Mouse (Mus musculus): Measurements from ENCODE around the gene Rcan1. TPM values are rescaled to one million over a fixed set of nuclear protein-coding genes. Genes with fewer than 3 reads are reported as not detected.

Gene Rcan1
- polyA plus RNA-seq, 1 experiment from 2014 or later = 35.8 TPM

DNA sequence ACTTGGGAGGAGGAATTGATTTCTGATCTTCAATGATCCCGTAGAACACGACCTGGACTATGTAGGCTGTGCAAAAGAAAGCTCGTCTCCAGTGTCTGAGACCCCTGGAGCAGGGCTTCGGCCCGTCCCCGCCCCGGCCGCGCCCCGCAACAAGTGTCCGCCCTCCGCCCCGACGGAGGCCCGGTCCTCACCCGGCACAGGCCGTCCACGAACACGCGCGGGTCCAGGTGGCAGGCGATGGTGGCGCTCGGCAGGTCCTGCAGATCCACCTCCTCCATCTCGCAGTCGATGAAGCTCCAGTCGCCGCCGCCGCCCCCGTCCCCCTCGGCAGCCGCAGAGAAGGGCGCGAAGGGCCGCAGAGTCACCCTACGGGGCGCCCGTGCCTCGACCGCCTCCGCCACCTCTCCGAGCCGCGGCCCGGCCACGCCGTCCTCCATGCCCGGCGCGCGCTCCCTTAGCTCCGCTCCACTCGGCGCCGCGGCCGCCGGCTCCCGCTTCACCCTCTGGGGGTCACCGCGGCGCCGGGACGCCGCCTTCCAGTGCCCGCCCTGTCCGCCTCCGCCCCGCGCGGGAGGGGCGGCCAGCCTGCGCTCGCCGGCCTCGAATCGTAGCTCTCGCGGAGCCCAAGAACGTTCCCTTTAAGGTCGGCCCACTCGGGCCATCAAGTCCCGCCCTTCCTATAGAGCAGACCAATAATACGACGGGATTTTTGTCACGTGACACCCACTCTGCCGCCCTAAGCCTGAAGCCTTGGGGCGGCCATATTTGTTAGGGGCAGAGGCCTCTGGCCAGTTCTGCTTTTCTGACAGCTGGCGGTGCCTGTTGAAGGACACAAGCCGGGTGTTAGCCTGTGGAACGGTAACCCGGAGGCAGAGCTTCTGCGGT lies 4.8 kb downstream of the Rcan1 start:
- peak; percentile 97 for ATAC-seq (ENCODE audit: low FRiP score, low read depth)
- Histone ChIP-seq H3K4me1 (peaks cover 21% of the 10 kb centered on the region), H3K36me3 (no peaks in the 10 kb centered on the region), H3K4me2 (replicated peaks) (peak overlapping the region; percentile 83), H3K4me3 (peak overlapping the region; percentile 84), H3K27ac (no peak overlapping the region; the same call in 1 of the 2 replicates), H3K27me3 (peaks cover 9% of the 10 kb centered on the region; the same call in 1 of the 2 replicates), H3K9me3 (no peaks in the 10 kb centered on the region), H3K9ac (peak overlapping the region; percentile 89)
- under 1% methylated on average over 92 of the region's 94 CpGs for WGBS

GRCm38 (mm10) chr16:92465226-92465625 lies 5.4 kb downstream of the Rcan1 start:
- no peak for ATAC-seq (ENCODE audit: low FRiP score, low read depth)
- Histone ChIP-seq H3K4me2 (replicated peaks) (peak overlapping the region; percentile 83), H3K27ac (no peak overlapping the region), H3K4me1 (peaks cover 28% of the 10 kb centered on the region), H3K4me3 (peak overlapping the region; percentile 84), H3K27me3 (peaks cover 9% of the 10 kb centered on the region; the same call in 1 of the 2 replicates), H3K36me3 (no peaks in the 10 kb centered on the region), H3K9me3 (no peaks in the 10 kb centered on the region), H3K9ac (peak overlapping the region; percentile 89)
- WGBS = 11% methylated on average over 10 of the region's 10 CpGs

DNA sequence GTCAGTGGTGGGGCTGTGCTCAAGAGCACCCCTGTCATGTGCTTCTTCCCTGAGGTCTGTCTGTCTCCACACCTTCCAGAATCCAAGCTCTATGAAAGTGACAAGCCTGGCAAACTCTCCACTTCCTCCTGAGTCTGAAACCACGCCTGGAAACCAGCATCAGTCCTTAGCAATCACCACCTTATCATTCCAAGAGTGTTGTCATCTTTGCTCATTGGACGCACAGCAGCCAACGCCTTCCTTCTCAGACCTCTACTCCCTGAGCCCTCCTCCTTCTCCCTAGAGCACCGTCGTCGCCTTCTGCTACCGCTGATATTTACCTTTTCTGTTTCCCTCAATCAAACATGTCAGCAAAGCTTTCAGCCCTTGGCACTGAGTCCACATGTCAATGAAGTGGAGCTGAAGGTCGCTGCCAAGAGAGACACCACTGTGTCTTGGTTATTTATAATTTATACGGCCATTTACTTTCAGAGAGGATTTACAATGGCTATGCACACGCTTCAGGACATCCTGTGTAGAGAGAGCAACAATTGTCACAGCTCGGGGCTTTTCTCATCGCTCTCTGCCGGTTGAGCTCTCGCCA lies 6.2 kb downstream of the Rcan1 start:
- Histone ChIP-seq H3K27ac (no peak overlapping the region), H3K4me2 (replicated peaks) (peak overlapping the region; percentile 83), H3K4me1 (peaks cover 33% of the 10 kb centered on the region), H3K9ac (0 out of 2 replicates have a peak overlapping the region, but pooled peaks have one; percentile 89), H3K4me3 (peak overlapping the region; percentile 84; the same call in 1 of the 2 replicates), H3K36me3 (no peaks in the 10 kb centered on the region), H3K9me3 (no peaks in the 10 kb centered on the region), H3K27me3 (peaks cover 9% of the 10 kb centered on the region; the same call in 1 of the 2 replicates)
- ATAC-seq (ENCODE audit: low FRiP score, low read depth) = no peak
- WGBS = 69% methylated on average over 14 of the region's 14 CpGs

DNA sequence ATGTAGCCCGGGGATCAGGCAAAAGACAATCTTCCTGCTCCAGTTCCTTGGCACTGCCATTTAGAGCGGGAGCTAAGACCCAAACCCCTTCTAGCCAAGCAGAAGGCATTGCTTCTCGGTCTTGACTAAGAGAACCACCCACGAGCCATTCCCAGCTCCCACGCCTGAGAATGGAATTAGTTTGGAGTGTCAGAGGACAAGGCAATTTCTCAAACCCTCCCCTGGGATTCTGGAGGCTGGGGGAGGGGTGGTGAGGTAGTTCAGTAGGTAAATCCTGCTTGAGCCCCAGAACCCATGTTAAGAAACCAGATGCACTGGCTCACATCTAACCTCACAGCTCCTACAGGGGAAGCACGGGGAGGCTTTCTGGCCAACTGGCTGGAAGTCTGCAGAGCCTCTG lies 9.3 kb downstream of the Rcan1 start:
- Histone ChIP-seq H3K27me3 (peaks cover 13% of the 10 kb centered on the region; the same call in 1 of the 2 replicates), H3K9ac (no peak overlapping the region), H3K27ac (no peak overlapping the region), H3K36me3 (no peaks in the 10 kb centered on the region), H3K4me1 (peaks cover 33% of the 10 kb centered on the region), H3K4me3 (no peak overlapping the region), H3K4me2 (replicated peaks) (no peak overlapping the region), H3K9me3 (no peaks in the 10 kb centered on the region)
- ATAC-seq (ENCODE audit: low FRiP score, low read depth) = no peak
- 64% methylated on average over 6 of the region's 6 CpGs for WGBS

- 26% methylated on average over 7 of the region's 7 CpGs for WGBS
- no peak for ATAC-seq (ENCODE audit: low FRiP score, low read depth)
- H3K9ac ChIP-seq = no peak overlapping the region
- no peak overlapping the region for H3K4me2 ChIP-seq (replicated peaks)
- no peak overlapping the region for H3K4me3 ChIP-seq
- H3K9me3 ChIP-seq = no peaks in the 10 kb centered on the region
- 0 out of 2 replicates have a peak, but pooled peaks cover 5% of the 10 kb centered on the region for H3K27me3 ChIP-seq
- H3K4me1 ChIP-seq = peaks cover 36% of the 10 kb centered on the region
- no peak overlapping the region for H3K27ac ChIP-seq
- no peaks in the 10 kb centered on the region for H3K36me3 ChIP-seq
Observed at GRCm38 (mm10) chr16:92457594-92457993, 13.1 kb downstream of the Rcan1 start.

DNA sequence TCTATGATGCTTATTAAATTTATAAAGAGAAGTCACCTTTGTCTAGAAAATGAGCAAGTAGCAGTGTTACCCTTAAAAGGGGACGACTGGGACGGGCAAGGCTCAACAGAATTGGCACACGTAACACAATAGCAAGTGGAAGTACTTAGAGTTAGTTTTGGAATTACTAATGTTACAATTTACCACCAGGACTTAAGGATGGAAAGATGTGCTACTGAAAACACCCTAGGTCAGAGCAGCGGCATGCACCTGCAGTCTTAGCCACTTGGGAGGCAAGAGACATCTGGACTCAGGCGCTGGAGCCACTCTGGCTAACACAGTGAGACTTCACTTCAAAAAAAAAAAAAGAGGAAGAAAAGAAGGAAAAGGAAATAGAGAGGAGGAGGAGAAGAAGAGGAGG lies 14.7 kb downstream of the Rcan1 start:
- Histone ChIP-seq H3K4me2 (replicated peaks) (no peak overlapping the region), H3K36me3 (peaks cover 10% of the 10 kb centered on the region), H3K4me3 (no peak overlapping the region), H3K9ac (no peak overlapping the region), H3K9me3 (no peaks in the 10 kb centered on the region), H3K4me1 (peaks cover 28% of the 10 kb centered on the region), H3K27ac (no peak overlapping the region), H3K27me3 (0 out of 2 replicates have a peak, but pooled peaks cover 5% of the 10 kb centered on the region)
- ATAC-seq (ENCODE audit: low FRiP score, low read depth) = no peak
- WGBS = 82% methylated on average over 5 of the region's 5 CpGs

- H3K4me2 ChIP-seq (replicated peaks) = no peak overlapping the region
- ATAC-seq (ENCODE audit: low FRiP score, low read depth) = no peak
Observed at GRCm38 (mm10) chr16:92455488-92455887, 15.2 kb downstream of the Rcan1 start.

GRCm38 (mm10) chr16:92454495-92454894 lies 16.2 kb downstream of the Rcan1 start:
- H3K4me1 ChIP-seq = peaks cover 15% of the 10 kb centered on the region; the same call in 1 of the 2 replicates
- no peak overlapping the region for H3K4me2 ChIP-seq (replicated peaks)
- WGBS = 81% methylated on average over 18 of the region's 18 CpGs
- no peak for ATAC-seq (ENCODE audit: low FRiP score, low read depth)
- no peaks in the 10 kb centered on the region for H3K9me3 ChIP-seq
- H3K36me3 ChIP-seq = peaks cover 20% of the 10 kb centered on the region
- no peak overlapping the region for H3K27ac ChIP-seq
- H3K9ac ChIP-seq = no peak overlapping the region
- H3K4me3 ChIP-seq = no peak overlapping the region
- 0 out of 2 replicates have a peak, but pooled peaks cover 5% of the 10 kb centered on the region for H3K27me3 ChIP-seq

More at GRCm38 (mm10) chr16:92455488-92455887, 15.2 kb downstream of the Rcan1 start:
- Histone ChIP-seq H3K9me3 (no peaks in the 10 kb centered on the region), H3K27ac (no peak overlapping the region), H3K4me3 (no peak overlapping the region), H3K27me3 (0 out of 2 replicates have a peak, but pooled peaks cover 5% of the 10 kb centered on the region), H3K9ac (no peak overlapping the region), H3K4me1 (peaks cover 23% of the 10 kb centered on the region), H3K36me3 (peaks cover 15% of the 10 kb centered on the region)
- 72% methylated on average over 8 of the region's 8 CpGs for WGBS

- no peak overlapping the region for H3K27ac ChIP-seq
- no peaks in the 10 kb centered on the region for H3K9me3 ChIP-seq
- H3K4me2 ChIP-seq (replicated peaks) = no peak overlapping the region
- H3K4me3 ChIP-seq = no peak overlapping the region
- H3K36me3 ChIP-seq = peaks cover 23% of the 10 kb centered on the region
- no peak for ATAC-seq (ENCODE audit: low FRiP score, low read depth)
- peaks cover 15% of the 10 kb centered on the region; the same call in 1 of the 2 replicates for H3K4me1 ChIP-seq
- 92% methylated on average over 7 of the region's 7 CpGs for WGBS
- no peak overlapping the region for H3K9ac ChIP-seq
- H3K27me3 ChIP-seq = 0 out of 2 replicates have a peak, but pooled peaks cover 5% of the 10 kb centered on the region
Observed at GRCm38 (mm10) chr16:92454002-92454401, 16.7 kb downstream of the Rcan1 start.

GRCm38 (mm10) chr16:92452609-92453008 lies 18.1 kb downstream of the Rcan1 start:
- Histone ChIP-seq H3K9me3 (no peaks in the 10 kb centered on the region), H3K4me2 (replicated peaks) (no peak overlapping the region), H3K36me3 (peaks cover 23% of the 10 kb centered on the region), H3K27me3 (no peaks in the 10 kb centered on the region), H3K4me1 (peaks cover 15% of the 10 kb centered on the region; the same call in 1 of the 2 replicates), H3K27ac (no peak overlapping the region), H3K9ac (no peak overlapping the region), H3K4me3 (no peak overlapping the region)
- WGBS = 71% methylated on average over 8 of the region's 8 CpGs
- ATAC-seq (ENCODE audit: low FRiP score, low read depth) = no peak

- Histone ChIP-seq H3K4me1 (peaks cover 19% of the 10 kb centered on the region; the same call in 1 of the 2 replicates), H3K27ac (no peak overlapping the region), H3K27me3 (no peaks in the 10 kb centered on the region), H3K4me3 (no peak overlapping the region), H3K36me3 (peaks cover 23% of the 10 kb centered on the region), H3K9ac (no peak overlapping the region), H3K9me3 (no peaks in the 10 kb centered on the region), H3K4me2 (replicated peaks) (no peak overlapping the region)
- ATAC-seq (ENCODE audit: low FRiP score, low read depth) = no peak
- 91% methylated on average over 17 of the region's 17 CpGs for WGBS
Observed at GRCm38 (mm10) chr16:92451516-92452072, 19.1 kb downstream of the Rcan1 start.

DNA sequence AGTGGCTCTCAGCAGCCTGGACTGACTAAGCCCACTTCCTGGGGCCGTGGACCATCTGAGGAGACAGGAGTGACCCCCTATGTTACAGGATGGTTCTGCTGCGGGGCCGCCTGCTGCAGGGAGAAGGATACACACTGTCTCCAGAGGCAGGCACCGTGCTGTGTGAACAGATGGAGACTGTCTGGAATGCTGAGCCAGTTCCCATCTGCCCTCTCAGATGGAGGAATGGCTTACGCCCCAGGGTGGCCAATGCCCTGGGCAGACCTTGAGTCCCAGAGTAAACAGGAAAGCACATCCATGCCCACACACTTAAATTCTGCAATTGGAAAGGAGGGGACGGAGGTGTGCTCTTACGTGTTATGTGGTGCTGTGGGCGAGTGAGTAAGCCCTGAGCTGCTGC lies 20.3 kb downstream of the Rcan1 start:
- no peak overlapping the region for H3K27ac ChIP-seq
- 91% methylated on average over 8 of the region's 8 CpGs for WGBS

More for the DNA sequence above, 20.3 kb downstream of the Rcan1 start:
- Histone ChIP-seq H3K4me2 (replicated peaks) (no peak overlapping the region), H3K36me3 (peaks cover 23% of the 10 kb centered on the region), H3K4me1 (peaks cover 18% of the 10 kb centered on the region; the same call in 1 of the 2 replicates), H3K27me3 (no peaks in the 10 kb centered on the region), H3K9ac (no peak overlapping the region), H3K4me3 (no peak overlapping the region), H3K9me3 (no peaks in the 10 kb centered on the region)
- no peak for ATAC-seq (ENCODE audit: low FRiP score, low read depth)

All from limb, embryonic 13.5 days (tissue).